Mouse (Mus musculus): ENCODE results near the gene Cdyl. TPM values are rescaled to one million over a fixed set of nuclear protein-coding genes. Genes with fewer than 3 reads are reported as not detected.

Gene Cdyl
- polyA plus RNA-seq, 1 experiment from 2014 or later: 15.0 TPM

DNA sequence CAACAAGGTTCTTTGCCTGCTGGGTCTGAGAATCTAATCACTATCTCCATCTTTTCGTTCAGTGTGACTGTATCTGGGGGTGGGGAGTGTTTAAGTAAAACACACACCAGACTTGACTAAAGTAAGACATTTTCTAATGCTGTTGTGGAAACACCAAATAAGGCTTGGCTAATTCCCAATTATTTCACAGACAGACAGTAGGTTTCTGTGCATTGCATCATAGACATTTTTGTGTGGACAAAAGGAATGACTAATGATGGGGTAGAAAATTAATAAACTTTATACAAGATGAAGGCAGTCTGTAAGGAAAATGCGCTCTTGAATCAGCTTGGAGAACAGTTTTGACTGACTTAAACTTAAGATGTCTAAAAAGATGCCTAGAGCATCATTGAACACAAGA is 100.7 kb downstream of the Cdyl start:
- Histone ChIP-seq H3K27me3 (ENCODE audit: control insufficient read depth, insufficient read depth, low read length) (no peaks in the 10 kb centered on the region), H3K36me3 (ENCODE audit: control insufficient read depth, insufficient read depth, low read length) (no peaks in the 10 kb centered on the region), H3K4me2 (ENCODE audit: low read depth, low read length, severe bottlenecking) (no peak overlapping the region), H3K9ac (ENCODE audit: low read length) (no peak overlapping the region), H3K4me3 (ENCODE audit: low read depth, low read length) (no peak overlapping the region), H3K27ac (ENCODE audit: low read depth, low read length) (no peak overlapping the region), H3K9me3 (ENCODE audit: control insufficient read depth, low read length) (no peaks in the 10 kb centered on the region), H3K4me1 (replicated peaks; ENCODE audit: control insufficient read depth, insufficient read depth, low read length) (no peaks in the 10 kb centered on the region)
- DNase-seq (ENCODE audit: low spot score) (no peak), ATAC-seq (replicated peaks; ENCODE audit: low FRiP score) (no peak)
- WGBS: 93% methylated on average over 2 of the region's 2 CpGs

DNA sequence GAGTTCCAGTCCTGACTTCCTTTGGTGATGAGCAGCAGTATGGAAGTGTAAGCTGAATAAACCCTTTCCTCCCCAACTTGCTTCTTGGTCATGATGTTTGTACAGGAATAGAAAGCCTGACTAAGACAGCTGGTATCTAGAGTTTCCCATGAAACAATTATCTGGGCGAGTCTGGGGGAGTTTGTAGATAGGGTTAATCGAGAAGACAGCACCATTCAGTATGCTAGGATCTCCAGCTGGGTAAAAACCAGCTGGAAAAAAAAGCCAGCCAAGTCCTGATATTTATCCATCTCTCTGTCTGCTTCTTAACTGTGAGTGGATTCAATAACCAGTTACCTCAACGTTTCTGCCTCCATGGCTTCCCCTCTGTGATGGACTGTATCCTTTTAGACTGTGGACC is 104.9 kb downstream of the Cdyl start:
- Histone ChIP-seq H3K36me3 (ENCODE audit: control insufficient read depth, insufficient read depth, low read length) (no peaks in the 10 kb centered on the region), H3K27me3 (ENCODE audit: control insufficient read depth, insufficient read depth, low read length) (no peaks in the 10 kb centered on the region), H3K9ac (ENCODE audit: low read length) (no peak overlapping the region), H3K4me1 (replicated peaks; ENCODE audit: control insufficient read depth, insufficient read depth, low read length) (no peaks in the 10 kb centered on the region; the same call in 1 of the 2 replicates), H3K4me2 (ENCODE audit: low read depth, low read length, severe bottlenecking) (no peak overlapping the region), H3K9me3 (ENCODE audit: control insufficient read depth, low read length) (no peaks in the 10 kb centered on the region), H3K4me3 (ENCODE audit: low read depth, low read length) (no peak overlapping the region), H3K27ac (ENCODE audit: low read depth, low read length) (no peak overlapping the region)
- 63% methylated on average over 3 of the region's 3 CpGs for WGBS
- DNase-seq (ENCODE audit: low spot score): no peak
- ATAC-seq (replicated peaks; ENCODE audit: low FRiP score): no peak

DNA sequence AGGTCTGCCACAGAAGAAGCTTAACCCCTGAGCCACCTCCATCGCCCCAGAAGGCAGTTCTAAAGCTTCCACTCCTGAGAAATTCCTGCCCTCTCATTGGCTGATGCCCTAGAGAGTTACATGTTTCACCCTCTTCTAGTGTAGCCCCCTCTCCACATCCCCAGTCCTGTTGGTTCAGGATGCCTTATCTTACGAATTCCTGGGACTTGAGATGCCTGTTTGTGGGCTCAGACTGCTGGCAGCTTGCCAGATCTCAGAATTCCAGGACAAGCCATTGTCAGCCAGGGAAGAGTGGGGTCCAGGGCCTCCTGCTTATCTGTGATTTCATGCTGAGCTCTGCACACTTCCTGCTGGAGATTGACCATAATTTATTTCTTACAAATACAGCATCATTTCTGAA is 106.2 kb downstream of the Cdyl start:
- WGBS: 31% methylated on average over 2 of the region's 2 CpGs
- H3K27ac ChIP-seq (ENCODE audit: low read depth, low read length): no peak overlapping the region
- peak; percentile 59 for DNase-seq (ENCODE audit: low spot score)

DNA sequence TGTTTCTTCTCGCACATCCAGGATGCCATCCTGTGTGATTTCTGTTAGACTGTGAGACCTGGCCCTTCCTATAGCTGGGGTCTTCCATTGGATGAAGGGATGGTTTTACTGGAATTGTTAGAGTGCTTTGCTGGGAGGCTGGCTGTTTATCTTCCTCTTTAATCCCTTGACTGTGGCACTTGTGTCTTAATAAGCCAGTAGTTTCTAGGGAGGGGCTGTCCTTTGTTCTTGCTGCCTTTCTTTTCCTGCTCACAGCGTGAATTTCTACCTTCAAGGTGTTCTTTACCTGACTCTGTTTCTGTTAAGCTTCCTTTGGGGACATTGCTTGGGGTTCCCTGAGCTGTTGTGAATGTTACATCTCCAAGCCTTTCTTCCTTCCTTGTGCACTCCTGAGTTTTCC is 110.0 kb downstream of the Cdyl start:
- no peaks in the 10 kb centered on the region for H3K27me3 ChIP-seq (ENCODE audit: control insufficient read depth, insufficient read depth, low read length)
- 40% methylated on average over 2 of the region's 2 CpGs for WGBS
- no peak for ATAC-seq (replicated peaks; ENCODE audit: low FRiP score)

More for the DNA sequence above, 106.2 kb downstream of the Cdyl start:
- Histone ChIP-seq H3K4me1 (replicated peaks; ENCODE audit: control insufficient read depth, insufficient read depth, low read length) (no peaks in the 10 kb centered on the region; the same call in 1 of the 2 replicates), H3K9me3 (ENCODE audit: control insufficient read depth, low read length) (no peaks in the 10 kb centered on the region), H3K9ac (ENCODE audit: low read length) (no peak overlapping the region), H3K4me3 (ENCODE audit: low read depth, low read length) (no peak overlapping the region), H3K27me3 (ENCODE audit: control insufficient read depth, insufficient read depth, low read length) (no peaks in the 10 kb centered on the region), H3K4me2 (ENCODE audit: low read depth, low read length, severe bottlenecking) (no peak overlapping the region), H3K36me3 (ENCODE audit: control insufficient read depth, insufficient read depth, low read length) (no peaks in the 10 kb centered on the region)
- no peak for ATAC-seq (replicated peaks; ENCODE audit: low FRiP score)

DNA sequence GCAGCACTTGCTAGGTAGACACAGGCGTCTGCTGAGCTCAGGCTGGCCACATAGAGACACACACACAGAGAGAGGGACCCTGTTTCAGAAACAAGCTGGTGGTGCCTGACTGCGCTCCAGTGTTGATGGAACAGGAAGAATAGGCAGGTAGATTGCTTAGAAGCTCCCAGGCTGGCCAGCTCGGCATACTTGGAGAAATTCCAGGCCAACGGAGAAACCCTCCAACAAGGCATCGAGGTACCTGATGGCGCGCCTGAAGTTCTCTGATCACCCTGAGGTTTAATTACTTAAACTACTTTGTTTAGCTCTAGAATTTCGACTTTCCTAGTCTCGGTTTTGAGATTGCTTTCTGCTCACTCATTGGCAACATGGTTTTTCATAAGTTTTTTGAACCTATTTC is 110.8 kb downstream of the Cdyl start:
- no peak for DNase-seq (ENCODE audit: low spot score)

More for the DNA sequence above, 110.0 kb downstream of the Cdyl start:
- H3K4me1 ChIP-seq (replicated peaks; ENCODE audit: control insufficient read depth, insufficient read depth, low read length): no peaks in the 10 kb centered on the region; the same call in 1 of the 2 replicates
- H3K36me3 ChIP-seq (ENCODE audit: control insufficient read depth, insufficient read depth, low read length): no peaks in the 10 kb centered on the region
- H3K4me3 ChIP-seq (ENCODE audit: low read depth, low read length): no peak overlapping the region
- DNase-seq (ENCODE audit: low spot score): no peak
- H3K9ac ChIP-seq (ENCODE audit: low read length): no peak overlapping the region
- no peaks in the 10 kb centered on the region for H3K9me3 ChIP-seq (ENCODE audit: control insufficient read depth, low read length)
- no peak overlapping the region for H3K4me2 ChIP-seq (ENCODE audit: low read depth, low read length, severe bottlenecking)
- H3K27ac ChIP-seq (ENCODE audit: low read depth, low read length): no peak overlapping the region

DNA sequence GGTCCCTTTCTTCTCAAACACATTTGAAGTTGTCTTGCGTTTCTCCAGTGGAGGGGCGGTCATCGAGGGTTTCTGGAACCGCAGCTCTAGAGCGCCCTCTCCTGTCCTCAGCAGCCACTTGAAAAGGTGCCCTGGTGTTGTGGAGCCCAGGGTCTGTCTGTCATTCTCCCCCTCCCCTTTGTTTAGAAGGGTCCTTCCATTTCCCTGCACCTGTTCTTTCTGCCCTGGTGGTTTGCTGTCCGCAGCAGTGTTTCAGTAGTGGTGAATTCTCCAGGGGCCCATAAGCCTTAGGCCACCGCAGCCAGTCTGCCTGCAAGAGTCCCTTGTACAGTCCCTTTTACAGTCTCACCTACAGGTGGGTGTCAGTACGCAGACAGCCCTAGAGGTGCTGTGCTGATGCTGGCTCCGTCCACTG is 112.3 kb downstream of the Cdyl start:
- Histone ChIP-seq H3K36me3 (ENCODE audit: control insufficient read depth, insufficient read depth, low read length) (no peaks in the 10 kb centered on the region), H3K27me3 (ENCODE audit: control insufficient read depth, insufficient read depth, low read length) (no peaks in the 10 kb centered on the region), H3K4me2 (ENCODE audit: low read depth, low read length, severe bottlenecking) (no peak overlapping the region), H3K4me1 (replicated peaks; ENCODE audit: control insufficient read depth, insufficient read depth, low read length) (no peaks in the 10 kb centered on the region; the same call in 1 of the 2 replicates), H3K9ac (ENCODE audit: low read length) (no peak overlapping the region), H3K27ac (ENCODE audit: low read depth, low read length) (no peak overlapping the region), H3K9me3 (ENCODE audit: control insufficient read depth, low read length) (no peaks in the 10 kb centered on the region), H3K4me3 (ENCODE audit: low read depth, low read length) (no peak overlapping the region)
- 68% methylated on average over 9 of the region's 9 CpGs for WGBS
- DNase-seq (ENCODE audit: low spot score) (peak; percentile 64), ATAC-seq (replicated peaks; ENCODE audit: low FRiP score) (0 out of 2 replicates have a peak, but pooled peaks have one; percentile 46)

More for the DNA sequence above, 110.8 kb downstream of the Cdyl start:
- no peak overlapping the region for H3K9ac ChIP-seq (ENCODE audit: low read length)
- no peaks in the 10 kb centered on the region for H3K27me3 ChIP-seq (ENCODE audit: control insufficient read depth, insufficient read depth, low read length)
- no peaks in the 10 kb centered on the region for H3K9me3 ChIP-seq (ENCODE audit: control insufficient read depth, low read length)
- no peak for ATAC-seq (replicated peaks; ENCODE audit: low FRiP score)
- WGBS: 90% methylated on average over 9 of the region's 9 CpGs
- no peak overlapping the region for H3K4me2 ChIP-seq (ENCODE audit: low read depth, low read length, severe bottlenecking)
- no peaks in the 10 kb centered on the region for H3K36me3 ChIP-seq (ENCODE audit: control insufficient read depth, insufficient read depth, low read length)
- H3K4me1 ChIP-seq (replicated peaks; ENCODE audit: control insufficient read depth, insufficient read depth, low read length): no peaks in the 10 kb centered on the region; the same call in 1 of the 2 replicates
- H3K4me3 ChIP-seq (ENCODE audit: low read depth, low read length): no peak overlapping the region
- H3K27ac ChIP-seq (ENCODE audit: low read depth, low read length): no peak overlapping the region

DNA sequence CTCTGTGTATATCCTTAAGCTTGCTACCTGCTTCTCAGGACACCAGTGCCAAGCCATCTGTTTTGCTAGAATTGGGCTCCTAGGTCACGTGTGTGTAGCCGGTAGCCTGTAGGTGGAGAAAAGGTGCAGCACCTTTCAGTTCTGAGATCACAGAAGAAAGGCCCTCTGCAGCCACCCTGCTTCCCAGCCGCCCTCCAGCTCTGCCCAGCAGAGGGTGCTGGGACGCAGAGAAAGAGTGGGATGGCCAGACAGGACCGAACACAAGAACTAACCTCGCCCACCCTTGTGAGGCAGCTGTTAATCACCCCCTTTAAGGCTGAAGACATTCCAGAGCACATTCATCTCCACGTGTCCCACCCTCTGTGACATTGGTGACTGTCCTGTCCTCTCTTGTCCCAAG is 114.1 kb downstream of the Cdyl start:
- Histone ChIP-seq H3K27ac (ENCODE audit: low read depth, low read length) (no peak overlapping the region), H3K4me3 (ENCODE audit: low read depth, low read length) (no peak overlapping the region), H3K4me2 (ENCODE audit: low read depth, low read length, severe bottlenecking) (no peak overlapping the region), H3K9me3 (ENCODE audit: control insufficient read depth, low read length) (no peaks in the 10 kb centered on the region), H3K27me3 (ENCODE audit: control insufficient read depth, insufficient read depth, low read length) (no peaks in the 10 kb centered on the region), H3K9ac (ENCODE audit: low read length) (no peak overlapping the region), H3K4me1 (replicated peaks; ENCODE audit: control insufficient read depth, insufficient read depth, low read length) (no peaks in the 10 kb centered on the region; the same call in 1 of the 2 replicates), H3K36me3 (ENCODE audit: control insufficient read depth, insufficient read depth, low read length) (no peaks in the 10 kb centered on the region)
- no peak for ATAC-seq (replicated peaks; ENCODE audit: low FRiP score)
- no peak for DNase-seq (ENCODE audit: low spot score)
- 56% methylated on average over 7 of the region's 7 CpGs for WGBS

DNA sequence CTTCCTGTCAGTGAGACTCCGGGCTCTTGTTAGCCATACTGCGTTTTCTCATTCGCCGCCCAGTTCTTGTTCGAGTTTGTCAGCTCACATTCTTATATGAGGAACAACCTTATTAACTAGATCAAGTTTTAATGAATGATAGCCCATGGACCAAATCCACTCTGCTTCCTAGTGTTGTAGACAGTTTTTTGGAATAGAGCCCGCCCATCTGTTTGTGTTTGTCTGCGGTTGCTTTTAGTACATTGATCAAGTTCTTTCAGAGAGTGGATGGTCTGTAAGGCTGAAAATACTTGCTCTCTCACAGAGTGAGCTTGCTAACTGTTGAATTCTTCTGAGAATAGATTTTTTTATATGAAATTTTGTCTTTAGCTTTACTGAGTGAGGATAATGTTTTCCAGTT is 116.5 kb downstream of the Cdyl start:
- ATAC-seq (replicated peaks; ENCODE audit: low FRiP score) (no peak), DNase-seq (ENCODE audit: low spot score) (no peak)
- no peaks in the 10 kb centered on the region for H3K36me3 ChIP-seq (ENCODE audit: control insufficient read depth, insufficient read depth, low read length)
- no peak overlapping the region for H3K4me3 ChIP-seq (ENCODE audit: low read depth, low read length)
- no peaks in the 10 kb centered on the region for H3K9me3 ChIP-seq (ENCODE audit: control insufficient read depth, low read length)
- no peak overlapping the region for H3K4me2 ChIP-seq (ENCODE audit: low read depth, low read length, severe bottlenecking)
- no peak overlapping the region for H3K9ac ChIP-seq (ENCODE audit: low read length)
- WGBS: 96% methylated on average over 7 of the region's 7 CpGs
- H3K4me1 ChIP-seq (replicated peaks; ENCODE audit: control insufficient read depth, insufficient read depth, low read length): no peaks in the 10 kb centered on the region
- H3K27me3 ChIP-seq (ENCODE audit: control insufficient read depth, insufficient read depth, low read length): no peaks in the 10 kb centered on the region
- H3K27ac ChIP-seq (ENCODE audit: low read depth, low read length): no peak overlapping the region

DNA sequence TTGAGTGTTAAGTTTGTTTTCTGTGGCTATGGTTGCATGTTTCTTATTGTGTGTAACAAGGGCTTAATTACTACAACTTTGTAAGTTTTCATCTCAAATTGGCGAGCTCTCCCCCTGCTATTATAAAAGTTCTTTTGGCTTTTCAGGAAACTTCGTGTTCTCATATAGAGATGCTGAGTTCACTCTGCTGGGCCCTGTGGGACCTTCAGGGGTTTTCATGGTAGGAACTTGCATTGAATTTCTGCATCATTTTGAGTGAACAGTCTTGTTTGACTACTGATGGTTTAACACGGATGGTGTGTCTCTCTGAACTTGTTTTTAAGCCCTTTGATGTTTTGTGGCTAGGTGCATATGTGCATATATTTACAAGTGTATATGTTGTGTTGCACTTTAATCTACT is 121.1 kb downstream of the Cdyl start:
- DNase-seq (ENCODE audit: low spot score) (no peak), ATAC-seq (replicated peaks; ENCODE audit: low FRiP score) (no peak)
- Histone ChIP-seq H3K9me3 (ENCODE audit: control insufficient read depth, low read length) (no peaks in the 10 kb centered on the region), H3K27me3 (ENCODE audit: control insufficient read depth, insufficient read depth, low read length) (no peaks in the 10 kb centered on the region), H3K9ac (ENCODE audit: low read length) (no peak overlapping the region), H3K27ac (ENCODE audit: low read depth, low read length) (no peak overlapping the region), H3K4me3 (ENCODE audit: low read depth, low read length) (no peak overlapping the region), H3K4me2 (ENCODE audit: low read depth, low read length, severe bottlenecking) (no peak overlapping the region), H3K36me3 (ENCODE audit: control insufficient read depth, insufficient read depth, low read length) (no peaks in the 10 kb centered on the region), H3K4me1 (replicated peaks; ENCODE audit: control insufficient read depth, insufficient read depth, low read length) (no peaks in the 10 kb centered on the region)
- WGBS: 73% methylated on average over 3 of the region's 3 CpGs
